Mouse (Mus musculus) layer of hippocampus, postnatal 36 days (tissue): Measurements from ENCODE around the gene Prss46. TPM values are rescaled to one million over a fixed set of nuclear protein-coding genes. Genes with fewer than 3 reads are reported as not detected.

Experiments
- DNase-seq, 2 experiments: peaks; one replicate each; pipeline ENCODE4 v3.0.0; 2022
- total RNA-seq, 2 experiments: library from RNA; stranded (reverse); gene quantifications; 2 replicates each; pipeline ENCODE4 v1.2.3; 2021

Gene Prss46
- total RNA-seq, 2 experiments from 2014 or later = not detected

DNA sequence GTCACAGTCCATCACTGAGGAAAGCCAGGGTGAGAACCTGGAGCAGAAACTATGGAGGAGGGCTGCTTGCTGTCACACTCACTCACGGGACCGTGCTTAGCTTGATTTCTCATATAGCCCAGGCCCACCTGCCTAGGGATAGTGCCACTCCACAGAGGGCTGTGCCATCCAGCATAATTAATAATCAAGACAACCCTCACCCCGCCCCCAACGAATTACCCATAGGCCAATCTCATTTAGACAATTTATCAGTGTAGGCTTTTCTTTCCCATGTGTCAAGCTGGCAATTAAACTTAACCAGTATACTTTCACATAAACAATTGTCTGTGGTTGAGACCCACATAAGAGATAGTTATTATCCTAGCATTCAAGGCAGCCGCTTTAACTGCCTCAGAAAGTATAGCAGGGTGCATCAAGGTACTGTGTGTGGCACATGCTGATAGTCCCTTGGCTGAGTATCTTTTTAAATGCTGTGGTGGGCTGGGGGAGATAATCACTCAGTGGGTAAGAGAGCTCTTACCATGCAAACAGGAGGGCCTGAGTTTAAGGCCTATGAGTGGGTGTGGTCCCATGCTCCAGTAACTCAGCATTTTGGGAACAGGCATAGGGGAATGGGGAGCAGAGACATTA is 14.8 kb downstream of the Prss46 start:
- no peak for DNase-seq

DNA sequence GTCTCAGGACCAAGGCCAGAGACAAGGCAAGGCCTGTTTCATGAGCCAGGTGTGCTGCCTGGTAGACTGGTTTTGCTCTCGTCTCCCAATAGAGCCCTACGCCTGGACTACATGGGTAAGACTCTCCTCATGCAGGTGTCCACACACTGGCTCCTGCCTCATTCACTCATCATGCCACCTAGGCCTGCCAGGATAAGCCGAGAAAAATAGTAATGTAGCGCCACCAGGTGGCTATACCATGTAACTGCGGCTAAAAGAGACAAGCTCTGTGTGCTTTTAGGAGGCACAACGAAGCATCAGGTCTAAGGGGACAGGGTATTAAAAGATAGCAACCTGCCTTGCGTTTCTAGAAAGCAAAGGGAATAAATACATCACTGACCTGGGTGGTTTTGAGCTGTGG is 26.7 kb downstream of the Prss46 start:
- peak; percentile 46 to 56 for DNase-seq

DNA sequence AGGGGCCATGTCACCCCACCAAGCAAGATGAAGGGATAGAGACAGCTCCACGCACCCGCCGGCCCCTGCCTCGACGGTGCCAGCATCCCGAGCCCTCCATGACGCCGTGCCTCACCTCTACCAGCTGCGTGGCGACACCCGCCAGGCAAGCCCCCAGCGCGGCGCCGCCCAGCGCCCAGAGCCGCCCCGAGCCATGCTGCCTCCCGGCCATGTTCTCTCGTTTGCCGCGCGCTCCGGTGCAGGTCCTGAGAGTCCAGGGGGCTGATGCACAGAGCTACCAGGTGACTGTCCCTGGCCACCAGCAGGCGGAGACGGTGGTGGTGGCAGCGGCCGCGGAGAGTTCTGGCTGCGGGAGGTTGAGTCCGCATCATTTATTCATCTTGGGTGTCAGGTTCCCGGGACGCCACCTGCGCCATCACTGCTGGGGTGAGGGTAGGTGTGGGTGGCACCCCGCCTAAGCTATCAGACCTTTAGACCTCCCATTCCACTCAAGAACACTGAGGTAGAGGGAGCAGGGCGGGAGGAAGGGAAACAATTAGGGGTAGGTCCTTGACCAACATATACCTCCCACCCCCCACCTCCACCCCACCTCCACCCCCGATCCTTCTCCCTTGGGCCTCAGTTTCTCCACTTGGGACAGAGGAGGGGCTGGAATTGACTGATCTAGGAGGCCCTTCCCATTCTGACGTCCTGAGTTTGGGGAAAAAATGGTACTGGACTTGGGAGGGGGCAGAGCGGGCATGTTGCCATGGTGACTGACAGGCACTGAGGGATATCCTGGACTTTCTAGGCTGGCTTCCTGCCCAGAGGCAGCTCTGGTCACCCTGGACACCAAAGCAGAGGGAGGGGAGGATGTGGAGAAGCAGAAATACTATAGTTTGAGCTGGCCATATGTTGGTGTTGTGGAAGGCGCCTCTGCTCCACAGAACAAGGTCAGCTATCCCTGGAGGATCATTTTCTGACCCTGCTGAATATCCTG is 29.7 kb downstream of the Prss46 start:
- no peak for DNase-seq

DNA sequence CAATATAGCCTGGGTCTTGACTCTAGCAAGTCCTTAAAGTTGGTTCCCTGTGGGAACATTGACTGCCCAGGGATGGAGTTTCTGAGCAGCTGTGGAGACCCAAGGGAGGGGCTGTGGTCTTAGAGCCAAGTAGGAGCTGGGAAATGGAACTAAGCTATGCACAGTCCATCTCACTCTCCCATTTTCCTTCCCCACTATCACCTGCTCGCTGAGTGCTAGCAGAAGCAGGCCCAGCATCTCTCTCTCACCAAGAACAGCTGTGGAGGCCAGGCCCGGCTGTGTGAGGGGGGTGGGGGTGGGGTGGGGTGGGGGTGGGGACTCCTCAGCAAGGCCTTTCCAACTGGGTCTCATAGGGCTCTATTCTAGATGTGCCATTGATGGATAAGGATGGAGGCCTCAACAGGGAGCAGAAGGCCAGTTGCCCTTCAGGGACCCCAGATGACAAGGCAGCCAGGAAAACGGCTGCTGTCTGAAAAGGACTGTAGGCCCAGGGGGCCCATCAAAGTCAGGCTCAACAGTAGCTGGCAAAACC is 30.4 kb downstream of the Prss46 start:
- no peak for DNase-seq

DNA sequence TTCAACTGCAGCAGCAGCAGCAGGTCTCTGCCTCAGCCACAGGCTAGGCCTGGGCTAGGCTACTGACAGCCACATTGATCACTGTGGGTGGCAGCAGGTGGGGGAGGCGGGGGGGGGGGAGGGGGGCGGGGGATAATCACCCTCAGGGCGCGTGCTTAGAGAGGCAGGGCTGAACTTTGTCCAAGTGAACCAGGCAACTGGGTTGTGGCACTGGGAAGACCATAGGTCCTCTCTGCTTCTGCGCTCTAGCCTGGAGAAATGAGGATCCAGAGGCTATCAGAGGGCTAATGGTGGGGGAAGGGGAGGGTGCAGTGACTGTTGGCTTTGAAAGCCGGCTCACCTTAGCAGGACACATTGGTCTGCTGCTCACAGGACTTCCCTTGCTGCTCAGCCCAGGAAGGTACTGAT is 31.0 kb downstream of the Prss46 start:
- no peak for DNase-seq

DNA sequence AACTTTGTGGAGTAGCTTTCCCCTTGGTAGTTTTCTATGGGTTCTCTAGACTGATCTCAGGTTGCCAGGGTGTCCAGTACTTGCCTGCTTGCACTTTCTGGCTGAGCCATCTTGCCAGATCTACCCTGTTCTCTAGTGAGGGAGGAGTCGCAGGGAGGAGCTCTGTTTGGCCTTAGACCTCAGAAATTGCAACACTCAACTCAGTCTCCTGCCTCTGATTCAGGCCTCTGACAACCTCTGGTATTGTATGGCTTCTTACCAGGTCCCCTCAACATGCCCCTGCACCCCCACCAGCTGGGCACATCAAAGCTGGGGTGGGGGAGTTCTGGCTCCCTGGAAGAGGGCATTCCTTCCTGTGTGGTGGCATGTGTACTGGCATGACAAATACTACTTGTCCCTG is 33.0 kb downstream of the Prss46 start:
- no peak for DNase-seq

DNA sequence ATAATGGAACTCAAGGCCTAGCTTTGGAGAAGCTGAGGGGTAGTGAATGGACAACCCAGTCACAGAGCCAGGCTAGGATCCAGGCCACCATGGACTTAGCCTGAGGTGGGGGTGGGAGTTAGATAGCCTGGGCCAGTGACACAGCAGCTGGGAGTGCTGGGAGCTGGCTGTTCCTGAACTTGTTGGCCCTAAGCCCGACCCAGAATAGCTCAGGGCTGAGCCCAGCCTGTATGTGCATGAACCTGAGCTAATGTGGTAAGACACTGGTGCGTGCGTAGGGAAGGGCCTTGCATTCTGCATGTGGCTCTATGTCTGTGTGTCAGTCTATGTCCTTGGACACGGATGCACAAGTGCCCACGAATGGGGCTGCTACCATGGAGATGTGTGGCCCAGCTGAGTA is 33.6 kb downstream of the Prss46 start:
- DNase-seq = no peak

DNA sequence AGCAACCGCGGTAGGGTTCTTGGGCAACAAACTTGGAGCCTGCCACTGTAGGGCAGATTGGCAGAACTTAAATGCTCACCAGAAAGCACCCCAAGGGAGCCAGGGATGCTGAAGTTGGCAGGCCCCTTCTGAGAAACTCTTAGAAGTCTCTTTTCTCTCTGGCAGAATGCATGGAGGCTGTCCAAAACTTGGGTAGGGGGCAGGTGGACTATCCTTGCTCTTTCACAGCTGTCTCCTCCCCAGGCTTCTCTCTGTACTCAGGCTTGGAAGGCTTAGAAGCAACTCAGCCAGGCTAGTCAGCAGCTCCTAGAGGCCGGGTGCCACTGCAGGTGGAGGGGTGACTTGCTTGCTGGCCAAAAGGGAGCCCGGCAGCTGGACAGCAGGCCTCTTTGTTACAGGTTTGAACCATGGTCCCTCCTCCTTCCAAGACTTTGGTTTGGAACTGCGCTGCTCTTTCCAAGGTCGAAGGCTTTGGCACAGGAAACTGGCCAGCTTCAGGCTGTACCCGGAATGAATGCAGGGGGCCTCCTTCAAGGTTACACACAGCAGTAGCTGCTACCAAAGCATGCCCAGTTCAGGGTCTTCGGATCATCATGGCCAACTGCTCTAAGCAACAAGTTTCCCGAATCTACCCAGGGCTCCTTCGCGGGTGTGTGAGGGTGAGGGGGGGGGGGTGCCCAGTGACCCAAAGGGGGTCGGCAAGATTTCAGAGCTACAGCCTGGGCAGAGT is 35.0 kb downstream of the Prss46 start, which contains the start of gene Als2cl:
Gene Als2cl (plus strand): TSS at position 680 of the 730 bp plus-strand sequence.
- peak in 1 of 2 experiments; percentile 58 for DNase-seq

DNA sequence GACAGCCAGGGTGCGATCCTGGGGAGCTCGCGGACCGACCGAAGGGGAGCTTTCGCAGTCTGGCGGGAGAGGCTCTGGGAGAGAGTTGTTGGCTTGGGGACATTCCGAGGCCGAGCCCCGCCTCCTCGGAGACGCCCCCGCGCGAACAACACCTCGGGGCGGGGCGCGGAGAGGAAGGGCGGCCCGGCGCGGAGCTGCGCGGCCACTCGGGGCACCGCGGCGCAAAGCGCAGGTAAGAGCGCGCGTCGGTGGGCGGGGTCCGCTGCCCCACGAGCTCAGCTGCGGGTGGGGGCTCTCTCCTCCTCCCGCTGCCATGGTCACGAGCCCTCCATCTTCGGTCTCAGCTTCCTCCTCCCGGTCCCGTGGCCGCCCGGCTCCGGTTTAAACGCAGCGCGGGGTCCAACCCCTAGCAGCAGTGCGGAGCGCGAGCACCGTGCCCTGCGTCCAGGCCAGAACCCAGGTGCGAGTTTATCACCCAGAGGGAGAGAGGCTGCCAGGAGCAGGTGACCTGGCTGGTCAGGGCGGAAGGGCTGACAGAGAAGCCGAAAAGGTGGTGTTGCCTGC is 35.8 kb downstream of the Prss46 start, which contains the start of gene Tmie:
Gene Tmie (minus strand): TSS at position 116 of the 564 bp plus-strand sequence.
- peak; percentile 34 to 52 for DNase-seq

DNA sequence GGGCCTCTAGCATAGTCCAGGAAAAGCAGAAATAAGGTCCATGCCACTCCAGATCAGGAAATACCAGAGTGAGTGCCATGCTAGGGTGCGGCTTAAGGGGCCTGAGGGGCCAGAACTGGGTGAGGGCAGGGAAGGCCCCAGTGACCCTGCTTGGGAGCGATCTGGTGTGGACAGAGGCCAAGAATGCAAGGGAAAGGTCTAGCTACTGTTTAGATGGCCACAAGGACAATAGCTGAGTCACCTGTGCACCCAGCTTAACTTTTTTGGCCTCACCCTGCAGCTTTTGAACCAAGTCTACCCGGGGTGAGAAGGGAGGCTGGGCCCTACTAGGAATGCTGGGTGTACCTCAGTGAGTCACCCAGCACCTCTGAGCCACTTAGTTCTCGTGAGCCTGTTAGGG is 36.5 kb downstream of the Prss46 start:
- no peak for DNase-seq

DNA sequence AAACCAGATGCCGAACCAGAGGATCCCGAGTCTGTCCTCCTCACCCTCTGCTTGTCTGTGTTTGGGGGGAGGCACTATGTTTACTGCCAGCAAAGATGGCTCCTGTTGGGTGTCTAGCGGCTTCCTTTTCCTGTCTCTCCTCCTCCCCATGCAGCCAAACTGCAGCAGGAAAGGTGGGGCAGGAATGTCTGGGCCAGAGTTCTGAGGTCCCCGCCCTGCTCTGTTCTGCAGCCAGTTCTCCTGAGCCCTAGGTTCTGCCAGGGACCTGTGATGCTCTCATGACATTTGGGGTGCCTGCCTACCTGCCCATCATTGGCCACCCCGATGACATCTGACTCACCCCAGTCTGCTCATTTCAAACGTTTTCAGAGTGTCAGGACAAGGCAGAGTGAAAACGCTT is 37.6 kb downstream of the Prss46 start:
- DNase-seq = no peak

DNA sequence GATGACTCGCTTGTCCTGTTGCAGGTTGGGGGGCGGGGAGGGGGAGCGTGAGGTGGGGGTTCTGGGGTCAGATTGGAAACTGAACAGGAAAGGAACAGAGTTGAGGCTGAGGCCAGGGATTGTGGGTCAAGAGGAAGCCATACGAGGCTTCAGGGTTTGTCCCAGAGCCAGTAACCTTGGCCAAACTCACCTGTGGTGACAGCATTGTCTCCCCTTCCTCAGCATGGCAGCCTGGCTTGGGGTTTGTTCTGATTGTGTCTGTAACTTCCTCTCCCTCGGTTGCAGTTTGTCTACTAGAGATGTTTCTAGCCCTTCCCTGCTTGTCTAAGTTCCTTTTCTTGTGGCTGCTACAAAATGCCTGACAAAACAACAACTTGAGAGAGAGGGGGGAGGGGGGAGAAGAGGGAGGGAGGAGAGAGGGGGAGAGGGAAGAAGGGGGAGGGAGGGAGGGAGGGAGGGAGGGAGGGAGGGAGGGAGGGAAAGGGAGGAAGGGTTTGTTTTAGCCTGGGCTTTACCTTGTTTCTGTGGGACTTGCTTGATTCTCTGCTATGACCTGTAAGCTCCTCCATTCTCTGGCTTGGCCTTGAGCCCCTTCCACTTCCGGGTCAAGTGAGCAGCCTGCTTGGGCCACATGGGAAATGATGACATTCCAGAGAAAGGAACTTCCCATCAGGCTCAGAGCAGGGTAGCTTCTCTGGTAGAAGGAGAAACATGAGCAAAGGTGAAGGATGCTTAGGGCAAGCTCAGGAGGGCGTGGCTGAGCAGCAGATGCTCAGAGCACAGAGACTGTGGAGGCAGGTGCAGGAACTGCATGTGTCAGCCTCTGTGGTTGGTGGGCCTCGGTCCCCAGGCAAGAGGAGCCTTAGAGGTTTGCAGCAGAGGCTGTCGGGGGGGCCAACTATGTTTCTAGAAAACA is 43.3 kb downstream of the Prss46 start:
- DNase-seq = no peak

DNA sequence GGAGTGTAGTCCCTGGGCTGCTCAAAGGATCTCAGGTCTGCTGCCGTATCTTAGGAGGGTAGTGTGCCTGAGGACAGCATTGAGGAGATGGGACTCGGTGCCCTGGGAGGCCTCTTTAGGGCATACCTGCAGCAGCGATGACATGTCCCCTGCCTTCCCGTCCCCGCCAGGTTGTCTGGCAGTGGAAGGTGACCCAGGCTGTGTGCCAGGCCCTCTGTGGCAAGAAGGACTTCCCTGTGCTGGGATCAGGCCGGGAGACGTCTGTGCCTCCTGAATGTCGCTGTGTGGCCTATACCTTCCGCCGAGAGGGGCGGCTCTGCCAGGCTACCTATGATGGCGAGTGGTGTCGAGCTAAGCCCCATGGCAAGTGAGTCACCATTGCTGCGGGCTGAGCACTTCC is 44.6 kb downstream of the Prss46 start:
- no peak for DNase-seq

DNA sequence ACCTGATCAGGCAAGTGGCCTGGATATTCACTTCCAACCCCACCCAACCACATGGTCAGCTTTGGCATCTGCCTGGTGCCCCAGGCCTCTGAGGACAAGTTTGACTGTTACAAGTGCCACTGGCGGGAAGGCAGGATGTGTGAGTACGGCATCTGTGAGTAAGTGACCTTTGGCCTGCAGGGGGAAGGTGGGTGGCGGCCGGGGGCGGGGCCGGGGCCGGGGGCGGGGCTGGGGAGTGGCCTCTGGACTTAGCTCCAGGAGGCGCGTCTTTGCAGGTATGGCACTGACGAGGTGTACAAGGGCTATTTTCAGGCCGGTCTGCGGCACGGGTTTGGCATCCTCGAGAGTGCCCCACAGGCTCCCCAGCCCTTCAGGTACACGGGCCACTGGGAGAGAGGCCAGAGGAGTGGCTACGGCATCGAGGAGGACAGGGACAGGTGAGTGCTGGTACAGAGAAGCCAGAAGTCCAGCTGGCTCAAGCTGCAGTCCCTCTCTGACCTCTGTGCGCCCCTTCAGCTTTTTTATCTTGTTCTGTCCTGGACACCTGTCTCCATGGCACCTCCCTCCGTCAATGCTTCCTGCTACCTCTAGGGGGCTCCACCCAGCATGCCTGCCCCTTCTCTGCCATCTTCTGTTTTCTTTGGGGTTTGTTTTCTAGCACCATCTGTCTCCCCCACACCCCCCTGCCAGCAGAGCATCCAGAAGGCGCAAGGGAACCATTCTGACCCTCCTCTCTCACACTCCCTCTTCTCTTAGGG is 45.9 kb downstream of the Prss46 start:
- no peak for DNase-seq

DNA sequence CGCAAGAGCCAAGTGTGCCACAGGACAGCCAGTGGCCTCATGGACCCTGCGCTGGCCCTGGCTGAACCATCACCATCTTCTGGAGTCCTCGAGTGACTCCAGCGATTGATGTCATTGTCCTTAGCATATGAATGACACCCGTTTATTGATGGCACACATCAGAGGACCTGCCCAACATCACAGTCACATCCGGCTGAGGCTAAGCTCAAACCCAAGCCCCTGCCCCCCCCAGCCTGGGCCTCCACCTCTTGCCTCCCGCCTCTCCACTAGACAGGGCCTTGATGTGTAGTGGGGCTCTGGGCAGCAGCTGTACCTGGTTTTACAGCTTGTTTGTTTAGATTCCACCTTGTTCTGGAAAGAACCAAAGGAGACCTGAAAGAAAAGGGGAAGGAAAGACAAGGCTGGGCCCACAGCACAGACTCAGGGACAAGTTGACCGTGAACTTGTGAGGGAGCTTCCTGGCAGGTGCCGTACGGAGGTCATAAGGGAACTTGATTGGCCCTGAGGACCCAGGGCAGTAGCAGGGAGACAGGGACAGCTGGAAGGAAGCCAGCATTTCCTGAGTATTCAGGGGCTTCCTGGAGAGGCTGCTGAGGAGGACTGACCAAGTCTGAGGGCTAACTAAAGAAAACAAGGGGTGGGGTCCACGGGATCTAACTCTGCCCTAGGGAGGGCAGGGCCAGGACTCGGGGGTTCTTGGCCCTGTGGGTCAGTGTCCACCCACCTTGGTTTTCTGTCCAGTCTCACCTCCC is 46.9 kb downstream of the Prss46 start:
- DNase-seq = no peak

DNA sequence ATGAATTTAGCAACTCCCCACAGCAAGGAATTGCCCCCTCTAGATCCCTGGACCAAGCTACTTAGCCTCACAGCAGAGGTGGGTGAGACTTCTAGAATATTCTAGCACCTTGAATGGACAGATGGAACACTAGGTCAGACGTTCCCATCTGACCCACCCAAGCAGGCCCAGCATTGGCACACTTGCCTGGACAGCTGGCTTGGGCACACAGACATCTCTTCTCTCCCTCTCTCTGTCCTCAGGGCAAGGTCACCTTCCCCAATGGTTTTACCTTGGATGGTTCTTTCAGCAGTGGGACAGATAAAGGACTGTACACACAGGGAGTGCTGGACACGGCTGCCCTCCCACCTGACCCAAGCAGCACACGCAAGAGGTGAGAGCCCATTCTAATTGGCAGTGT is 48.2 kb downstream of the Prss46 start:
- no peak for DNase-seq

DNA sequence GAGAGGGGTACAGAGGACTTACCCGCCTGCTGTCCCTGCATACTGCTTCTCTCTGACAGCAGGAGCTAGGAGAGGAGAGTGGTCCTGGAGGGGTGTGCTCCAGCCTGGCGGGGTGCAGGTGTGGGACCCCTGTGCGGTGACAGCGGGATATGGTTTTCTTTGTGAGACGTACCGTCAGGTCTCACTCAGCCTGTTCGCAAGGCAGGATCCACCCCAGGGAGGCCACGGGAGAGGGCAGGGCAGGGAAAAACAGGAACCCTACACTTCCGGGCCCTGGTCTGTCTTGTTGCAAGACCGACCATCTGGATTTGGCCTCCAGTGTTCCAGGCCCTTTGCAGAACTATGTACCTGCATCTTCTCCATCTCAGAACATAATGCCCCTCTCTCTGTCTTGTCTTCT is 49.1 kb downstream of the Prss46 start:
- DNase-seq = no peak

DNA sequence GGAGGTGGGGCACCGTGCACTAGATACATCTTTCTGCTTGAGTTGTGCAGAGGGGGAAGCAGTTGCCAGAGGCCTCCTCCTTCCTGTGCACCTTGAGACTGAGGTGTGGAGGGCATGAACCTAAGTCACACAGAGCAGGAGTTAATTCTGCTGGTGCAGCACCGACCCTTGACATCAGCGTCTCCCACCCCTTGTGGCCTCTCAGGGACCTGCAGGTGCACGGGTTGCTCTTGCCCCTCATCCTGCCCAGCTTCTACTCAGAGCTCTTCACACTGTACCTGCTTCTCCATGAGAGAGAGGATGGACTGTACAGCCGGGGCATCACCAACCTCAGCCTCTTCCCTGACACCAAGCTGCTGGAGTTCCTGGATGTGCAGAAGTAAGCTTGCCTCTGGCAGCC is 51.2 kb downstream of the Prss46 start:
- no peak for DNase-seq

DNA sequence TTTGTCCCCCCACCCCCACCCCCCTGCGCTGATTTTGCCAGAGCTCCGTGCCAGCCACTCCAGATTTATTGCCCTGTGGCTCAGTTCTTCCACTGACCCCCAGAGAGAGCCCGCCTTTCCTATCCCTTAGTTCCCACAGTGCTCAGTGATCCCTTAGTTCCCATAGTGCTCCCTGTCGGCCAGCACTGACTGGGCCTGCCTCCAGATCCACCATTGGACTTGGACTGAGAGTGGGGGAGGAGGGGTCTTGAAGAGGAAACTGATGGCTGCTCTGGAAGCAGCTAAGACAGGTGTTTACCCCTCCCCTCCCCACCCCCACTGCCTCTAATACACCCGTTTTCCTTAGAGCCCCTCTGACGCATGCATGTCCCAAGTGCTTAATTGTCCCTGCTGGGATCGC is 51.7 kb downstream of the Prss46 start:
- DNase-seq = no peak

DNA sequence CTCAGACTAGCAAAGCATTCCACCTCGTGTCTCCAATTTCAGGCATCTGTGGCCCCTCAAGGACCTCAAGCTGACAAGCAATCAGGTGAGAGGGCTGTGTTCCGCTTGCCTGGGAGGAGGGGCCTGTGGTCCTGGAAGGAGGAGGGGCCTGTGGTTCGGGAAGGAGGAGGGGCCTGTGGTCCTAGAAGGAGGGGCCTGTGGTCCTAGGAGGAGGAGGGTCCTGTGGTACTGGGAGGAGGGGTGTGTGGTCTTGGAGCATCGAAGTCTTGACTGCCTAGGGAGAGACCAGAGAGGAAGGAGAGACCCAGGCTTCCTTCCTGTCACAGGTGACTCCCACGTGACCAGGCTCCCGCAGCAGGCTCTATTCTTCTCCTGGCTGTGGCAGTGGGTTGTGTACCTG is 52.3 kb downstream of the Prss46 start:
- no peak for DNase-seq
